Comparison of ENCODE assay signal across 20 mouse cellular contexts in the genomic region with DNA sequence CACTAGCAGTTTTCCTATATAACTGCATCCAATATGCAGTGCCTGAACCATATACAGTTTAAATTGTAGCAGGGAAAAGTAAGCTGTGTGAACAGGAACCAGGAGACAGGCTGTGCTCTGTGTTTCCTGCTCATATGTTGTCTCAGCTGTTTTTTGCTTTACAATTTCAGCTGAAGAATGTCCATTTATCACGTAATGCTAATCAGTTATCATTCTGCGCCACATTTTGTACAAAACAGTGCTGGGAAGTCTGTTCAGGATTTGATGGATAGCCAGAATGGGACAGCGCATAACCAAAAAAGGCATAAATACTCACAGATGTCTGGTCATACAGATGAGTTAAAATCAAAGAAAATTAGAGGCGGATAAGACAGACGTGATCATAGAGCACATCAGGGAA.
DNase-seq lines count a peak whose midpoint lies in the region; ATAC-seq and TF ChIP-seq lines count a peak whose summit lies in the region.
"Had no signal": no experiment of that assay in that cellular context is flagged by ENCODE, and none has a peak within 500 bp of the region (broad histone marks: within the 10 kb centered on the region; RNA-seq: fewer than 3 reads in every experiment).

No protein-coding gene starts in this region.

- ATAC-seq in frontal cortex, adult (ENCODE audit: low TSS enrichment): peak; percentile 38; the same call in 1 of the 2 replicates

- no peak for TF ChIP-seq CTCF in layer of hippocampus, adult 2 months (conservative IDR thresholded peaks at IDR 0.05)
- no peak for TF ChIP-seq CTCF in embryonic fibroblast, embryonic 13.5 days (IDR thresholded peaks at IDR 0.05; ENCODE audit: borderline replicate concordance, insufficient read depth, low read length)

- intact Hi-C loops in left cerebral cortex, postnatal 4 days (cut with DNase I): no loop called here

- DNase-seq in frontal cortex, adult 2 months (ENCODE audit: extremely low spot score in 1 of 2, low spot score in 1 of 2): no peak
- DNase-seq in layer of hippocampus, adult 2 months (ENCODE audit: low spot score in 2 of 2): peak; percentile 10 to 49
- no peak for DNase-seq in layer of hippocampus, postnatal 10 days (ENCODE audit: low spot score in 2 of 2)
- peak; percentile 52 for DNase-seq in layer of hippocampus, adult 9-11 months
- no peak for DNase-seq in left cerebral cortex, postnatal 4 days
- no peak for DNase-seq in cerebellum, adult 8-10 months
- DNase-seq: adrenal gland, postnatal 14 days; cerebellum, postnatal 10 days; gastrocnemius, postnatal 25 days; kidney, adult 11 months; kidney, postnatal 36 days; lung, postnatal 14 days; retina, postnatal 1 day; thymus, postnatal 25 days had no signal

- no peak overlapping the region for H3K4me3 ChIP-seq in layer of hippocampus, adult 2 months
- no peak overlapping the region for H3K4me3 ChIP-seq in embryonic fibroblast, embryonic 13.5 days (ENCODE audit: insufficient read depth, low read length)
- H3K4me3 ChIP-seq: embryonic facial prominence, embryonic 12.5 days; heart, embryonic 10.5 days; limb, embryonic 15.5 days; myocyte had no signal

- no peaks in the 10 kb centered on the region; the same call in 1 of the 2 replicates for H3K4me1 ChIP-seq in embryonic fibroblast, embryonic 13.5 days (ENCODE audit: control insufficient read depth, insufficient read depth, low read length)
- H3K4me1 ChIP-seq: embryonic facial prominence, embryonic 12.5 days; limb, embryonic 15.5 days had no signal

- H3K27ac ChIP-seq in layer of hippocampus, adult 2 months: peak overlapping the region; percentile 61
- H3K27ac ChIP-seq in embryonic fibroblast, embryonic 13.5 days (ENCODE audit: insufficient read depth, low read length): peak overlapping the region; percentile 71; the same call in 1 of the 2 replicates
- H3K27ac ChIP-seq: embryonic facial prominence, embryonic 12.5 days; heart, embryonic 10.5 days; limb, embryonic 15.5 days had no signal

- TF ChIP-seq POLR2A in embryonic fibroblast, embryonic 13.5 days (IDR thresholded peaks at IDR 0.05; ENCODE audit: low read depth, low read length): no peak

Comparison
In these comparisons a context has a peak if more than half of its experiments do, and no peak if none do; other contexts are left out.
1. DNase-seq: peak in layer of hippocampus, adult 2 months (2 of 2) and layer of hippocampus, adult 9-11 months (single experiment); none in frontal cortex, adult 2 months (0 of 2), layer of hippocampus, postnatal 10 days (0 of 2), left cerebral cortex, postnatal 4 days (single experiment) and cerebellum, adult 8-10 months (single experiment).